Mouse (Mus musculus): Measurements from ENCODE around the gene Fgf22.

GRCm38 (mm10) chr10:79740863-79741262 is 14.0 kb upstream of the Fgf22 start:
- no peak for TF ChIP-seq POLR2A (IDR thresholded peaks at IDR 0.05; ENCODE audit: borderline replicate concordance, insufficient read depth, low read length)
- peak; percentile 24; the same call in 1 of the 2 replicates for TF ChIP-seq CTCF (IDR thresholded peaks at IDR 0.05; ENCODE audit: borderline replicate concordance, insufficient read depth, low read depth, low read length)

Data from cerebellum, adult 2 months (tissue).